Mouse (Mus musculus) embryonic fibroblast, embryonic 13.5 days (primary cell): ENCODE data around the gene Olfr262. TPM values are rescaled to one million over a fixed set of nuclear protein-coding genes. Genes with fewer than 3 reads are reported as not detected.
"Not testable (repeated sequence)": the region's sequence is repeated elsewhere in the genome, so short reads cannot be mapped to it uniquely, and the experiment has no call there.

Experiments used
- H3K27ac ChIP-seq: 2 replicates; pipeline ENCODE4 v1.5.1; 2012; ENCODE audit warnings: low read length, control low read depth, inconsistent platforms; ENCODE audit not compliant: insufficient read depth
- H3K4me1 ChIP-seq: 2 replicates; pipeline ENCODE4 v1.6.1; 2011; ENCODE audit warnings: low read length; ENCODE audit not compliant: control insufficient read depth, insufficient read depth
- H3K4me3 ChIP-seq: 2 replicates; pipeline ENCODE4 v1.5.1; 2011; ENCODE audit warnings: mild to moderate bottlenecking, control low read depth, low read length; ENCODE audit not compliant: insufficient read depth
- CTCF ChIP-seq: IDR thresholded peaks from 2 replicates; pipeline ENCODE4 v1.5.1; 2011; ENCODE audit warnings: mild to moderate bottlenecking, control low read depth, low read length, moderate library complexity, borderline replicate concordance; ENCODE audit not compliant: insufficient read depth
- POLR2A ChIP-seq: IDR thresholded peaks from 2 replicates; pipeline ENCODE4 v1.6.1; 2011; ENCODE audit warnings: low read depth, mild to moderate bottlenecking, control low read depth, low read length, moderate library complexity
- polyA plus RNA-seq: library from polyadenylated mRNA; stranded (reverse); fragments of >200 nt; gene quantifications from 2 replicates; pipeline ENCODE4 v1.2.4, GENCODE M21; 2011; ENCODE audit warnings: low read depth; ENCODE audit not compliant: missing spikeins, insufficient read length

Olfr262 gene
- polyA plus RNA-seq, result not detected in 2 replicates

GRCm38 (mm10) chr19:12241559-12241958 is at the start of gene Olfr262:
Gene Olfr262 (minus strand): TSS chr19:12241659.
- TF ChIP-seq CTCF, result no peak
- TF ChIP-seq POLR2A, result no peak
- H3K4me1 ChIP-seq, result no peaks in the 10 kb centered on the region
- H3K4me3 ChIP-seq, result no peak within 1 kb of the TSS
- no peak within 1 kb of the TSS for H3K27ac ChIP-seq

GRCm38 (mm10) chr19:12279554-12279953 is 38.1 kb upstream of the Olfr262 start, which contains the start of gene Olfr1434:
Gene Olfr1434 (plus strand): TSS chr19:12279854.
- no peak within 1 kb of the TSS for H3K27ac ChIP-seq
- TF ChIP-seq POLR2A (no peak), CTCF (no peak)
- no peaks in the 10 kb centered on the region for H3K4me1 ChIP-seq
- no peak within 1 kb of the TSS for H3K4me3 ChIP-seq

- Histone ChIP-seq H3K4me3 (no peak within 1 kb of the TSS), H3K27ac (no peak within 1 kb of the TSS), H3K4me1 (no peaks in the 10 kb centered on the region)
- TF ChIP-seq CTCF (no peak), POLR2A (no peak)
Measured at GRCm38 (mm10) chr19:12260732-12261131, 19.3 kb upstream of the Olfr262 start, which contains the start of gene Olfr235. Gene Olfr235 (plus strand): TSS chr19:12261032.

- not testable (repeated sequence) for H3K27ac ChIP-seq, H3K4me3 ChIP-seq, H3K4me1 ChIP-seq
Measured at GRCm38 (mm10) chr19:12232496-12232895, 9.0 kb downstream of the Olfr262 start, which contains the start of gene Olfr1432. Gene Olfr1432 (minus strand): TSS chr19:12232596.

- Histone ChIP-seq H3K4me1 (no peaks in the 10 kb centered on the region), H3K4me3 (no peak within 1 kb of the TSS), H3K27ac (no peak within 1 kb of the TSS)
- TF ChIP-seq POLR2A, result no peak
- no peak for TF ChIP-seq CTCF
Measured at GRCm38 (mm10) chr19:12200334-12200733, 41.1 kb downstream of the Olfr262 start, which contains the start of gene Olfr1431. Gene Olfr1431 (plus strand): TSS chr19:12200634.

GRCm38 (mm10) chr19:12199076-12199475 is 42.4 kb downstream of the Olfr262 start:
- H3K4me3 ChIP-seq, H3K27ac ChIP-seq, H3K4me1 ChIP-seq: not testable (repeated sequence)

Other genes with a start within 250 kb of the Olfr262 start
- not detected in 2 replicates for gene Olfr1423, start 200.3 kb downstream of the Olfr262 start, polyA plus RNA-seq
- not detected in 2 replicates for gene Olfr1424, start 179.0 kb downstream of the Olfr262 start, polyA plus RNA-seq
- gene Olfr1425, start 163.9 kb downstream of the Olfr262 start, polyA plus RNA-seq, result not detected in 2 replicates
- not detected in 2 replicates for gene Olfr1426, start 149.6 kb downstream of the Olfr262 start, polyA plus RNA-seq
- gene Olfr1427, start 138.3 kb downstream of the Olfr262 start, polyA plus RNA-seq, result not detected in 2 replicates
- gene Olfr1428, start 125.8 kb downstream of the Olfr262 start, polyA plus RNA-seq, result not detected in 2 replicates
- gene Olfr76, start 118.5 kb downstream of the Olfr262 start, polyA plus RNA-seq, result not detected in 2 replicates
- not detected in 2 replicates for gene Olfr1555-ps1, start 71.5 kb downstream of the Olfr262 start, polyA plus RNA-seq
- gene Olfr1431, start 41.0 kb downstream of the Olfr262 start, polyA plus RNA-seq, result not detected in 2 replicates
- not detected in 2 replicates for gene Olfr1432, start 9.1 kb downstream of the Olfr262 start, polyA plus RNA-seq
- gene Olfr235, start 19.4 kb upstream of the Olfr262 start, polyA plus RNA-seq, result not detected in 2 replicates
- not detected in 2 replicates for gene Olfr1434, start 38.2 kb upstream of the Olfr262 start, polyA plus RNA-seq
- not detected in 2 replicates for gene Olfr1436, start 57.5 kb upstream of the Olfr262 start, polyA plus RNA-seq
- not detected in 2 replicates for gene Olfr1437, start 83.4 kb upstream of the Olfr262 start, polyA plus RNA-seq
- not detected in 2 replicates for gene Olfr1438-ps1, start 94.3 kb upstream of the Olfr262 start, polyA plus RNA-seq
- not detected in 2 replicates for gene Olfr1440, start 145.6 kb upstream of the Olfr262 start, polyA plus RNA-seq
- not detected in 2 replicates for gene Olfr1441, start 175.8 kb upstream of the Olfr262 start, polyA plus RNA-seq
- gene Pfpl, start 186.2 kb upstream of the Olfr262 start, polyA plus RNA-seq, result not detected in 2 replicates
- gene Mpeg1, start 219.1 kb upstream of the Olfr262 start, polyA plus RNA-seq, result 0.82 and 7.0 TPM in 2 replicates